Mouse (Mus musculus) ovary, adult 10 weeks (tissue): ENCODE results near the gene Rbm3. TPM values are rescaled to one million over a fixed set of nuclear protein-coding genes. Genes with fewer than 3 reads are reported as not detected.

Experiments
- polyA plus RNA-seq: library from polyadenylated mRNA; stranded (reverse); fragments of 350-450 nt; fragmentation: Illumina TruSeq; extraction: RNeasy Lipid Tissue Mini Kit (QIAGEN cat#74804); gene quantifications from one replicate; pipeline ENCODE4 v1.2.3, GENCODE M21; 2014

Rbm3 gene
- polyA plus RNA-seq, result 978 TPM

GRCm38 (mm10) chrX:8145153-8145991 is at the start of gene Rbm3:
TSS of gene Rbm3 (minus strand) at chrX:8145880.

DNA sequence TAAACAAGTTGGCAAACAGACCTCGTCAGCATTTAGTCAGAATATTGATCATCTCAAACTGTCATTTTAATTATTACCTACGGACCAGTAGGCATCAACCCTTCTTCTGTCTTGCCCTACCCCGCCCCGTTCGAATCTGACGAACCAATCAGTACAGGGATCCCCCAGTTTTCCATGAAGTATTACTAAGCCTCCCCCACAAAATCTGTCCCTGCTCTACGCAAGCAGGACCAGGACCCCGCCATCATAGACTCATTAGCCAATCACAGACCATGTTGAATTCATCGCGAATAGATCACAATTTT is 47.7 kb upstream of the Rbm3 start, which contains the start of gene Ebp:
TSS of gene Ebp (minus strand) at position 94 of the 305 bp plus-strand sequence.

GRCm38 (mm10) chrX:8175504-8176385 is 30.1 kb upstream of the Rbm3 start, which contains the start of gene Tbc1d25:
TSS of gene Tbc1d25 (minus strand) at chrX:8176181.

GRCm38 (mm10) chrX:8132017-8132976 is 13.4 kb downstream of the Rbm3 start, which contains the start of gene Wdr13:
TSS of gene Wdr13 (minus strand) at chrX:8132892.

DNA sequence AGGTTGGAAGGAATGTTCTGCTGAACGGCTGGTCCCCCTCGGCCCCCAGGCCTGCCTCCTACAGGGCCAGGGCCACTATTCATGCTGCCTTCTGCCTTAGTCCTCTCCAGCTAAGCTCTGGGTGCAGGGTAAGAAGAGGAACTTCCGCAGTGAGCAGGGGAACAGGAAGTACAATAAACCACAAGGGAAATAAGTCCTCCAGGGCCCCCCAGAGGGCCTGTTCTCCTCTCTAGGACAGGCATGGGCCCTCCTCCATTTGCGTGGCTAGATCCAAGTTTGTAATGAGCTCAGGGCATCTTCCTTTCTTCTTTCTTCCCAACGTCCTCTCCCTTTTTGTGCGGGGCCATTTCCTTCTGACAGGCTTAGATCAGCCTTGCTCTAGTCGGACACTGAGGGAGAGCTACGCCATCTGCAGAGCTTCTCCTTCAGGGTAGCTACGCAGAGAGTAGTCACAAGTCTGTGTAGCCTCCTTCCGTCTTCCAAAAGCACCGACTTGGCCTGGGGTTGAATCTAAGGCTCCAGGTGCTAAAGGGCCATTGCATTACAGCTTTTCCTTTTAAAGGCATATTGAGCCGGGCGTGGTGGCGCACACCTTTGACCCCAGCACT is 55.2 kb downstream of the Rbm3 start, which contains the start of gene Was:
TSS of gene Was (minus strand) at position 153 of the 608 bp plus-strand sequence.

Other genes starting within 250 kb of the Rbm3 start
- 18.8 TPM for gene Pqbp1, start 246.6 kb downstream of the Rbm3 start, polyA plus RNA-seq
- gene Timm17b, start 246.5 kb downstream of the Rbm3 start, polyA plus RNA-seq, result 3.8 TPM
- not detected for gene Gm10491, start 238.0 kb downstream of the Rbm3 start, polyA plus RNA-seq
- gene Gm10490, start 236.3 kb downstream of the Rbm3 start, polyA plus RNA-seq, result not detected
- not detected for gene Pcsk1n, start 226.1 kb downstream of the Rbm3 start, polyA plus RNA-seq
- not detected for gene Eras, start 217.3 kb downstream of the Rbm3 start, polyA plus RNA-seq
- gene Hdac6, start 198.0 kb downstream of the Rbm3 start, polyA plus RNA-seq, result 3.9 TPM
- gene Gata1, start 167.8 kb downstream of the Rbm3 start, polyA plus RNA-seq, result 2.5 TPM
- not detected for gene Glod5, start 127.4 kb downstream of the Rbm3 start, polyA plus RNA-seq
- 18.8 TPM for gene Suv39h1, start 71.1 kb downstream of the Rbm3 start, polyA plus RNA-seq
- 0.63 TPM for gene Was, start 55.4 kb downstream of the Rbm3 start, polyA plus RNA-seq
- gene Wdr13, start 13.0 kb downstream of the Rbm3 start, polyA plus RNA-seq, result 47.5 TPM
- gene Tbc1d25, start 30.3 kb upstream of the Rbm3 start, polyA plus RNA-seq, result not detected
- 13.7 TPM for gene Ebp, start 47.6 kb upstream of the Rbm3 start, polyA plus RNA-seq
- gene Porcn, start 60.6 kb upstream of the Rbm3 start, polyA plus RNA-seq, result 2.8 TPM
- gene Ftsj1, start 106.5 kb upstream of the Rbm3 start, polyA plus RNA-seq, result 16.3 TPM
- gene Slc38a5, start 125.3 kb upstream of the Rbm3 start, polyA plus RNA-seq, result 22.9 TPM
- not detected for gene Ssxb10, start 181.5 kb upstream of the Rbm3 start, polyA plus RNA-seq
- not detected for gene Ssxb9, start 221.1 kb upstream of the Rbm3 start, polyA plus RNA-seq